In the genomic region with DNA sequence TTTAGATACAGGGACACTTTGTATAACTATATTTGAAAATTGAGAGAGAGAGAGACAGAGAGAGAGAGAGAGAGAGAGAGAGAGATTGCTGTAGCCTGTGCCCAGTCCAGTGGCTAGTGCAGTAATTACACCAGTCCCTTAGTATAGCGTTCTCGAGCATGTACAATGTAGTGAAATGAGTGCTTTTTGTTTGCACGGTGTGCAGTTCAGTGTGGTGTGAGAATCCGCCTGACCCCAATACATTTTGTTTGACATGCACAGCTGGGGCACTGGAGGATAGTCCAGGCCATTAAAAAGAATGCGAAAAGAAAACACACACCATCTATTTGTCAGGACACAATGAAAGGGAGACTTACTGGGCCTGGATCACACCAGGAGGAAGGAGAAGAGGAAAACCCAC, we compare ENCODE assay signal across 18 mouse cellular contexts.
DNase-seq lines count a peak whose midpoint lies in the region; ATAC-seq and TF ChIP-seq lines count a peak whose summit lies in the region.
"Had no signal": no experiment of that assay in that cellular context is flagged by ENCODE, and none has a peak within 500 bp of the region (broad histone marks: within the 10 kb centered on the region; RNA-seq: fewer than 3 reads in every experiment).

No protein-coding gene starts in this region.

- TF ChIP-seq CTCF in heart, postnatal 0 days (IDR thresholded peaks at IDR 0.05; ENCODE audit: low read depth), result no peak
- TF ChIP-seq CTCF in midbrain, postnatal 0 days (IDR thresholded peaks at IDR 0.05), result no peak

- H3K4me1 ChIP-seq in heart, postnatal 0 days (ENCODE audit: control insufficient read depth, insufficient read depth), result peaks cover 5% of the 10 kb centered on the region; the same call in 1 of the 2 replicates
- H3K4me1 ChIP-seq in midbrain, embryonic 10.5 days, result peaks cover 40% of the 10 kb centered on the region
- H3K4me1 ChIP-seq in midbrain, postnatal 0 days (ENCODE audit: insufficient read depth, low read length), result no peaks in the 10 kb centered on the region; the same call in 1 of the 2 replicates
- peaks cover 4% of the 10 kb centered on the region; the same call in 1 of the 2 replicates for H3K4me1 ChIP-seq in embryonic facial prominence, embryonic 11.5 days (ENCODE audit: control insufficient read depth, insufficient read depth, low read length)

- ATAC-seq in heart, postnatal 0 days (ENCODE audit: insufficient read depth, low read depth), result no peak
- ATAC-seq in midbrain, postnatal 0 days (ENCODE audit: low FRiP score), result no peak
- peak; percentile 35; the same call in 1 of the 2 replicates for ATAC-seq in embryonic facial prominence, embryonic 11.5 days (replicated peaks; ENCODE audit: insufficient number of reproducible peaks, low FRiP score, low TSS enrichment, low read depth)

- no peaks in the 10 kb centered on the region for H3K27me3 ChIP-seq in heart, postnatal 0 days (ENCODE audit: control insufficient read depth, insufficient read depth, low read length)
- no peaks in the 10 kb centered on the region for H3K27me3 ChIP-seq in midbrain, embryonic 10.5 days (ENCODE audit: low read depth, poor library complexity, severe bottlenecking)
- H3K27me3 ChIP-seq in midbrain, postnatal 0 days (ENCODE audit: insufficient read depth, low read length), result no peaks in the 10 kb centered on the region
- H3K27me3 ChIP-seq in embryonic facial prominence, embryonic 11.5 days (ENCODE audit: control insufficient read depth, insufficient read depth, low read length), result no peaks in the 10 kb centered on the region
- H3K27me3 ChIP-seq: lung, embryonic 15.5 days had no signal

- intact Hi-C loops in heart, postnatal 25 days (cut with DNase I), result no loop called here

- H3K36me3 ChIP-seq in heart, postnatal 0 days (replicated peaks; ENCODE audit: control insufficient read depth, insufficient read depth, low read length), result no peaks in the 10 kb centered on the region
- no peaks in the 10 kb centered on the region for H3K36me3 ChIP-seq in midbrain, embryonic 10.5 days
- no peaks in the 10 kb centered on the region for H3K36me3 ChIP-seq in midbrain, postnatal 0 days (ENCODE audit: insufficient read depth, low read length)
- H3K36me3 ChIP-seq in embryonic facial prominence, embryonic 11.5 days (replicated peaks; ENCODE audit: control insufficient read depth, insufficient read depth, low read depth, low read length), result no peaks in the 10 kb centered on the region
- H3K36me3 ChIP-seq: lung, embryonic 15.5 days had no signal

- no peak overlapping the region for H3K9ac ChIP-seq in heart, postnatal 0 days (replicated peaks; ENCODE audit: low read depth, low read length)
- no peak overlapping the region for H3K9ac ChIP-seq in midbrain, postnatal 0 days (replicated peaks; ENCODE audit: low read length, poor library complexity, severe bottlenecking)
- no peak overlapping the region for H3K9ac ChIP-seq in embryonic facial prominence, embryonic 11.5 days (replicated peaks; ENCODE audit: low read length)
- H3K9ac ChIP-seq: lung, embryonic 15.5 days had no signal

- H3K4me2 ChIP-seq in heart, postnatal 0 days (ENCODE audit: low read depth, low read length), result peak overlapping the region; percentile 6; the same call in 1 of the 2 replicates
- H3K4me2 ChIP-seq in midbrain, postnatal 0 days (ENCODE audit: low read depth, low read length, poor library complexity, severe bottlenecking), result no peak overlapping the region
- no peak overlapping the region for H3K4me2 ChIP-seq in embryonic facial prominence, embryonic 11.5 days (ENCODE audit: low read depth, low read length)
- H3K4me2 ChIP-seq: heart, embryonic 11.5 days; liver, embryonic 11.5 days had no signal

- no peak overlapping the region for H3K4me3 ChIP-seq in heart, postnatal 0 days (ENCODE audit: low read depth, low read length)
- H3K4me3 ChIP-seq in midbrain, embryonic 10.5 days, result no peak overlapping the region
- H3K4me3 ChIP-seq in midbrain, postnatal 0 days (ENCODE audit: low read depth, low read length), result no peak overlapping the region
- H3K4me3 ChIP-seq in embryonic facial prominence, embryonic 11.5 days (ENCODE audit: low read depth, low read length), result no peak overlapping the region
- H3K4me3 ChIP-seq: erythroblast, embryonic 14.5 days; layer of hippocampus, adult 2 months; lung, embryonic 15.5 days had no signal

- H3K9me3 ChIP-seq in heart, postnatal 0 days (replicated peaks; ENCODE audit: control insufficient read depth, low read length), result no peaks in the 10 kb centered on the region
- no peaks in the 10 kb centered on the region for H3K9me3 ChIP-seq in midbrain, embryonic 10.5 days (replicated peaks)
- no peaks in the 10 kb centered on the region for H3K9me3 ChIP-seq in midbrain, postnatal 0 days (ENCODE audit: low read length)
- no peaks in the 10 kb centered on the region for H3K9me3 ChIP-seq in embryonic facial prominence, embryonic 11.5 days (replicated peaks; ENCODE audit: control insufficient read depth, low read length)
- H3K9me3 ChIP-seq: lung, embryonic 15.5 days had no signal

- no peak for DNase-seq in heart, postnatal 0 days (ENCODE audit: low spot score)
- DNase-seq in heart, postnatal 25 days (ENCODE audit: low spot score), result no peak
- DNase-seq in midbrain, embryonic 10.5 days (ENCODE audit: low spot score), result no peak
- no peak for DNase-seq in midbrain, postnatal 0 days (ENCODE audit: low spot score)
- no peak for DNase-seq in embryonic facial prominence, embryonic 11.5 days (ENCODE audit: low spot score)
- DNase-seq in mesoderm, embryonic 11.5 days (ENCODE audit: low read depth, low spot score), result peak; percentile 44
- DNase-seq in urinary bladder, postnatal 14 days (ENCODE audit: low spot score), result no peak
- no peak for DNase-seq in cerebellum, postnatal 14 days
- DNase-seq: cerebellum, adult 11 months; cerebellum, postnatal 36 days; gastrocnemius, postnatal 25 days; kidney, adult 18-20 months; right cerebral cortex, postnatal 25 days had no signal

- peak overlapping the region; percentile 30; the same call in 1 of the 2 replicates for H3K27ac ChIP-seq in heart, postnatal 0 days (ENCODE audit: low read depth)
- peak overlapping the region; percentile 33; the same call in 1 of the 2 replicates for H3K27ac ChIP-seq in midbrain, embryonic 10.5 days (replicated peaks)
- H3K27ac ChIP-seq in midbrain, postnatal 0 days (ENCODE audit: low read depth, low read length), result no peak overlapping the region
- H3K27ac ChIP-seq in embryonic facial prominence, embryonic 11.5 days (replicated peaks; ENCODE audit: low read depth, low read length), result no peak overlapping the region
- H3K27ac ChIP-seq: layer of hippocampus, adult 2 months; lung, embryonic 15.5 days had no signal

- WGBS in heart, postnatal 0 days, result 60% methylated on average over 5 of the region's 5 CpGs
- WGBS in midbrain, embryonic 10.5 days, result 30% methylated on average over 5 of the region's 5 CpGs
- WGBS in midbrain, postnatal 0 days, result 31% methylated on average over 5 of the region's 5 CpGs
- 29% methylated on average over 5 of the region's 5 CpGs for WGBS in embryonic facial prominence, embryonic 11.5 days

- no peak for TF ChIP-seq EP300 in heart, postnatal 0 days (IDR thresholded peaks at IDR 0.05; ENCODE audit: low read depth)

Comparison
In these comparisons a context has a peak if more than half of its experiments do, and no peak if none do; other contexts are left out.
1. H3K27ac ChIP-seq: peak in heart, postnatal 0 days (single experiment) and midbrain, embryonic 10.5 days (single experiment); none in midbrain, postnatal 0 days (single experiment) and embryonic facial prominence, embryonic 11.5 days (single experiment).